Mouse (Mus musculus) spleen, adult 2 months (tissue): ENCODE measurements around the gene Tas2r126. TPM values are rescaled to one million over a fixed set of nuclear protein-coding genes. Genes with fewer than 3 reads are reported as not detected.
A peak's percentile ranks its signal among the peaks of the same experiment; 100 is the strongest.

Experiments
- DNase-seq, 2 experiments: peaks; one replicate each; pipeline versions ENCODE4 v3.0.0 to v3.0.0-alpha.2; 2012 to 2021; ENCODE audit warnings: low spot score in 2 of 2, low read depth in 1 of 2
- H3K27ac ChIP-seq: fragments of 200-500 bp; 2 replicates; pipeline ENCODE4 v1.5.1; 2012; ENCODE audit warnings: low read length, inconsistent platforms; ENCODE audit not compliant: insufficient read depth
- H3K27me3 ChIP-seq: fragments of 200-500 bp; 2 replicates; pipeline ENCODE4 v1.6.1; 2012; ENCODE audit warnings: mild to moderate bottlenecking, moderate library complexity, low read length, inconsistent platforms; ENCODE audit not compliant: control insufficient read depth, insufficient read depth
- H3K36me3 ChIP-seq: fragments of 200-500 bp; 2 replicates; pipeline ENCODE4 v1.6.1; 2012; ENCODE audit warnings: mild to moderate bottlenecking, low read length, inconsistent platforms; ENCODE audit not compliant: control insufficient read depth, insufficient read depth
- H3K4me1 ChIP-seq: fragments of 200-500 bp; 2 replicates; pipeline ENCODE4 v1.6.1; 2011; ENCODE audit warnings: inconsistent platforms; ENCODE audit not compliant: control insufficient read depth, insufficient read depth, insufficient read length
- H3K4me3 ChIP-seq: fragments of 200-500 bp; 2 replicates; pipeline ENCODE4 v1.5.1; 2011; ENCODE audit warnings: mild to moderate bottlenecking, inconsistent platforms; ENCODE audit not compliant: insufficient read depth, insufficient read length; ENCODE audit errors: extremely low read depth
- CTCF ChIP-seq: fragments of 200-500 bp; IDR thresholded peaks from 2 replicates; pipeline ENCODE4 v1.5.1; 2011; ENCODE audit warnings: mild to moderate bottlenecking, inconsistent platforms; ENCODE audit not compliant: insufficient read depth, insufficient read length, insufficient replicate concordance; ENCODE audit errors: extremely low read depth
- POLR2A ChIP-seq: fragments of 200-500 bp; IDR thresholded peaks from 2 replicates; pipeline ENCODE4 v1.6.1; 2011; ENCODE audit warnings: low read depth, low read length, inconsistent platforms
- WGBS: fragments of 180-500 bp; shearing (Covaris S2); methylation state at CpG from one replicate; pipeline ENCODE4 v1.1.7; 2018; 5-methylcytosine and 5-hydroxymethylcytosine counted together
- polyA plus RNA-seq: library from polyadenylated mRNA; depleted of rRNA; stranded (reverse); fragments of >200 nt; gene quantifications from 2 replicates; pipeline ENCODE4 v1.2.3, GENCODE M21; 2012; rRNA removed

The Tas2r126 gene
- polyA plus RNA-seq: 0.09 TPM in 1 of 2 replicates, not detected in the other

DNA sequence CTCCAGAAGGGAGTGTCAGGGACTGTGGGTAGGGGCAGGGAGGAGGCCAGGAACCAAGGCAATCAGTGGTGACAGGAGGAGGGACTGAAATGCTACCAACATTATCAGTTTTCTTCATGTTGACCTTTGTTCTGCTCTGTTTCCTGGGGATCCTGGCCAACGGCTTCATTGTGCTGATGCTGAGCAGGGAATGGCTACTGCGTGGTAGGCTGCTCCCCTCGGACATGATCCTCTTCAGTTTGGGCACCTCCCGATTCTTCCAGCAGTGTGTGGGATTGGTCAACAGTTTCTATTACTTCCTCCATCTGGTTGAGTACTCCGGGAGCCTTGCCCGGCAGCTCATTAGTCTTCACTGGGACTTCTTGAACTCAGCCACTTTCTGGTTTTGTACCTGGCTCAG lies at the start of gene Tas2r126:
TSS of gene Tas2r126 (plus strand) at position 90 of the 400 bp plus-strand sequence.
- TF ChIP-seq CTCF (no peak), POLR2A (no peak)
- 77% methylated on average over 6 of the region's 6 CpGs for WGBS
- H3K4me3 ChIP-seq: no peak within 1 kb of the TSS
- no peak for DNase-seq
- H3K27ac ChIP-seq: no peak within 1 kb of the TSS
- H3K27me3 ChIP-seq: no peaks in the 10 kb centered on the region
- H3K36me3 ChIP-seq: no peaks in the 10 kb centered on the region
- no peaks in the 10 kb centered on the region for H3K4me1 ChIP-seq

DNA sequence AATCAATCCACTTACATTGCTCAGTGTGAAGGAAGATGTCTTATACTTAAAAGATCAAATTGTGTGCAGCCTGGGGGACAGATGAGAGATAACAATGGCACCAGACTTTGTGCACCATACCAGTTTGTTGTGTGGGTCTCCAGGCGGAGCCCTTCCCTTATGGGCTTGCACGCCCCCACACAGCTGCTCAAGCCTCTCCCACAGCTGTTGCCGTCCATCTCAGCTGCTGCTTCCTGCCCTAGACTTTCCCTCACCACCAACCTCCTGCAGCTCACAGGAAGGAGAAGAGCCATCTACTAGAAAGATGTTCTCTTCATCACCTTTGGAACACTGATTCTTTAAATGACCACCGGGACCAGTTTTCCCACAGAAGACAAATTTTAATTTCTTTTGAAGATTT lies 48.7 kb upstream of the Tas2r126 start:
- 33% methylated on average over 4 of the region's 4 CpGs for WGBS
- TF ChIP-seq CTCF: no peak
- TF ChIP-seq POLR2A: no peak
- DNase-seq: no peak
- Histone ChIP-seq H3K36me3 (no peaks in the 10 kb centered on the region), H3K4me3 (no peak overlapping the region), H3K27ac (no peak overlapping the region), H3K27me3 (no peaks in the 10 kb centered on the region), H3K4me1 (no peaks in the 10 kb centered on the region)

DNA sequence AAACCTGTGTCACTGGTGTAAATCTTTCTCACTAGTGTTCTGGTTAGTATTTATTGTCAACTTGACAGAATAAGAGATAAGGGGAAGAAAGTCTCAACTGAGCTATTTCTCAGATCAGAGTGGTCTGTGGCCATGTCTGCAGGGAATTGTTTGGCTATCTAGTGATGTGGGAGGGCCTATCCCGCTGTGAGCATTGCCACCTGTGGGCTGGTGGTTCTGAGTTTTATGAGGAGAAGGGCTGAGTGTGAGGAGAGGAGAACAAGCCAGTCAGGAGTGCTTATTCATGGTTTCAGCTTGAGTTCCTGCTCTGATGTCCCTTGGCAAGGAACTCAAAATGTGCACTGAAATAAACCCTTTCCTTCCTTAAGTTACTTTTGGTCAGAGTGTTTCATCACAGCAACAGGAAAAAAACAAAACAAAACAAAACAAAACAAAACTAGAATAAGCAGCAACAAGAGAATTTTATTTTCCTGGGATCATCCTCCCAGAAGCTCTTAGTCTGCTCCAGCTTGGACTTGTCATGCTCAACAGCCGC lies 42.5 kb upstream of the Tas2r126 start:
- no peak for TF ChIP-seq POLR2A
- TF ChIP-seq CTCF: no peak
- Histone ChIP-seq H3K27me3 (no peaks in the 10 kb centered on the region), H3K36me3 (no peaks in the 10 kb centered on the region), H3K4me3 (no peak overlapping the region), H3K27ac (no peak overlapping the region), H3K4me1 (peaks cover 8% of the 10 kb centered on the region; the same call in 1 of the 2 replicates)
- 64% methylated on average over 2 of the region's 2 CpGs for WGBS
- DNase-seq: no peak

DNA sequence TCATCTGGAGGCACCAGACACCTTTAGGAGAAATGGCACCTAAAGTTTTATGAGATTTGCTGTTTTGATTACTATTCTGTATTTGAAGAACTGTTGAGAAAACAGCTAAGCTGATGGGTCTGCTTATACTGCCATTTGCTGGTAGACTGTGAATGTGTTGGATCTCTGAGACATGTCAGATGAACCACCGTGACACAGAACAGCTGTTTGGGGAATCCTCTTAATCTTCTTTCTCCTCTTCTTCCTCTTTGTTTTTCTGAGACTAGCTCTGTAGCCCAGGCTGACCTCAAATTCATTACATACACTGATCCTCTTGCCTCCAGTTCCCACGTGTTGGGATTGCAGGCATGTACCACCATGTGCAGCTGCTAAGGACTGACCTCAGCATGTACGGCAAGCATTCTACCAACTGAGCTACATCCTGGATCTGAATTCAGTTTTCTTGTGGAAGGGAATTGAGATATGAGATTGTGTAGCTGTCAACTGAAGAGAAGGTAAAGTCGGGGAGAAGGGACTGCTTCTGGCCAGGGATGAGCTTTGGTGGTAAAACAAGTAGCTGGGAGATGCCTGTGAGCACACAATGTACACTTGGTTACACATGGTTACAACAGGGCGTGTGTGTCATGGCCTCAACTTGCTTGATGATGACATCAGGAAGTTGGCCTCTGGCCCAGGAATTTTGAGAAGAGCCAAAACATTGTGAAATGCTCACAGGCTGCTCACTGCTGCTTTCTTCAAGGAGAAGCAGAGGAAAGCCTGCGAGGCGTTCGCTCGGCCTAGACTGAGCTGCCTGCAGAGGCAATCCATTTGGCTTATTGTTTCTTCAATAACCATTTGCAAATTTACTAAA lies 38.1 kb upstream of the Tas2r126 start:
- Histone ChIP-seq H3K27ac (peak overlapping the region; percentile 33; the same call in 1 of the 2 replicates), H3K4me1 (peaks cover 11% of the 10 kb centered on the region; the same call in 1 of the 2 replicates), H3K4me3 (no peak overlapping the region), H3K36me3 (no peaks in the 10 kb centered on the region), H3K27me3 (no peaks in the 10 kb centered on the region)
- peak in 1 of 2 experiments; percentile 20 for DNase-seq
- no peak for TF ChIP-seq CTCF
- no peak for TF ChIP-seq POLR2A
- WGBS: 56% methylated on average over 9 of the region's 9 CpGs

DNA sequence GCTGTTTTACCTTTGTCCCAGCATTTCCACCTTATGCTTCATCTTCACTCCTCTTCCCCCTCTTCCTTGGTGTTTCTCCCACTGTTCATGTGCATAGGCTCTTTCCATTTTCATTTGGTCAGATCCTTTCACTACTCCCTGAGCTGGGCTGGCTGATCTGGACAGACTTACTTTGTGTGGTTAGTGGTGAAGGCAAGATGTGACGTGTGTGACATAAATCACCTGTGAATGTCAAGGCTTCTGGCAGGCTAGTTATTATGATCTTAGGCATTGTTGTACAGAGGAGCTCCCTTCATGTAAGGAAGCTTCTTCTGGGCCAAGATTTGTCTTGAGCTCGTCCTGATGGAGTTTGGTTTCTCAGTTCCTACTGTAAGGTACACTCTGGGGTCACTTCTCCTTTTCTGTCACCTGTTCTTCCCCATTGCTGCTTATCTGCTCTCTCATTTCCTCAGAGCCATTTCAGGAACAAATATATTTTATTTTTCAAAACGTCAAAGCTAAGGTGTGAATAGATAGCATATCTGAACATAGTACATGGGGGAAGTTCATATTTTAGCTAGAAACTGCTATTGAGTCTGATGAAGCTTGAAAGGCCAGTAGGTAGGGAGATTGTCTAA lies 37.2 kb upstream of the Tas2r126 start:
- peak overlapping the region; percentile 10; the same call in 1 of the 2 replicates for H3K27ac ChIP-seq
- H3K36me3 ChIP-seq: no peaks in the 10 kb centered on the region
- TF ChIP-seq CTCF (no peak), POLR2A (no peak)
- H3K4me3 ChIP-seq: no peak overlapping the region
- 11% methylated on average over 3 of the region's 3 CpGs for WGBS
- peaks cover 11% of the 10 kb centered on the region; the same call in 1 of the 2 replicates for H3K4me1 ChIP-seq
- H3K27me3 ChIP-seq: no peaks in the 10 kb centered on the region
- peak in 1 of 2 experiments; percentile 41 for DNase-seq

DNA sequence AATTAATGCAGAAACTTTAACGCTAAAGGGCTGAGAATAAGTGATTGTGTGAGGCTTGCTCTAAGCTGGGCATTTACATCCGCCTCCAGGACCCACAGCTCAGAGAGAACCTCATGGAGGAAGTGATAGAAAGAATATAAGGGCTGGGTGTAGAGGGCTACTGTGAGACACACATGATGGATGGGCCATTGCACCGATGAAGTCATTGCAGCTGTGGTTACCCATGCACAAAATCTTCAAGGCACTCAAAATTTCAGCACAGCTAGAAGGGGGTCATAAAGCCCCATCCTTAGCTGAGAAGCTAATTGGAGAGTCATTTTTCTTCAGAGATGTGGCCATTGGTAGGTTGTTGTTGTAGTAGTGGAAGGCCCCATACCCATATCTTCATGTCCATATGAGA lies 36.0 kb upstream of the Tas2r126 start:
- Histone ChIP-seq H3K36me3 (no peaks in the 10 kb centered on the region), H3K4me1 (peaks cover 11% of the 10 kb centered on the region; the same call in 1 of the 2 replicates), H3K27ac (no peak overlapping the region), H3K27me3 (no peaks in the 10 kb centered on the region), H3K4me3 (no peak overlapping the region)
- WGBS: 14% methylated on average over 3 of the region's 3 CpGs
- TF ChIP-seq POLR2A (no peak), CTCF (no peak)
- peak in 1 of 2 experiments; percentile 7 for DNase-seq

DNA sequence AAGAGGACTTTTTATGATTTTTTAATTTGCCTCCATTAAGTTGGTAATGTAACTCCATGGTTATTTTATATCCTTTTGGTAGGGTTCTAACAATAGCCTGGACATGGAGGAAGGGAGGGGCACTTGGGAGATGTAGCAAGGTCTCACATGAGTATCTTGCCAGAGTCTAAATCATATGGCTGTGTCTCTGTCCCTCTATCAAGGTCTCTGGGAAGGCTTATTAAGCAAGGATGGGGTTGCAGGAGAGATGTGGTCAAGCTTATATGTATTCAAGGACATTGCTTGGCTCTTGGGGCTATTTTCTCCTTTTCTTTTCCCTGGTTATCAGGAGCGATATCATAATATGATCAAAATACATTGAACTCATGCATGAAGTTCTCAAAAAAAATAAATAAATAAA lies 35.3 kb upstream of the Tas2r126 start:
- no peak for TF ChIP-seq POLR2A
- TF ChIP-seq CTCF: no peak
- 92% methylated on average over 1 of the region's 1 CpGs for WGBS
- H3K4me1 ChIP-seq: peaks cover 11% of the 10 kb centered on the region; the same call in 1 of the 2 replicates
- H3K36me3 ChIP-seq: no peaks in the 10 kb centered on the region
- H3K27me3 ChIP-seq: no peaks in the 10 kb centered on the region
- DNase-seq: no peak
- H3K4me3 ChIP-seq: no peak overlapping the region
- H3K27ac ChIP-seq: no peak overlapping the region
